In genomic region chr11:87949990-87950389, GRCm38 (mm10) we compare ENCODE assay signal across 12 mouse cellular contexts. TPM values are rescaled to one million over a fixed set of nuclear protein-coding genes. Genes with fewer than 3 reads are reported as not detected.
DNase-seq lines count a peak whose midpoint lies in the region; ATAC-seq lines count a peak whose summit lies in the region.
"Had no signal": no experiment of that assay in that cellular context is flagged by ENCODE, and none has a peak within 500 bp of the region (broad histone marks: within the 10 kb centered on the region; RNA-seq: fewer than 3 reads in every experiment).

No protein-coding gene starts in this region.

- no peak for ATAC-seq in CD4-positive, CD25-positive, alpha-beta regulatory T cell, adult 4 months
- ATAC-seq in megakaryocyte-erythroid progenitor cell, adult 5-6 weeks (replicated peaks; ENCODE audit: low FRiP score, low TSS enrichment, poor library complexity, severe bottlenecking): no peak

- peak; percentile 58 for DNase-seq in CD4-positive, CD25-positive, alpha-beta regulatory T cell, adult 2 months (ENCODE audit: low read depth, low spot score)
- peak; percentile 24 for DNase-seq in kidney, postnatal 4 days
- no peak for DNase-seq in kidney, adult 11 months
- DNase-seq in thymus, postnatal 4 days: peak; percentile 54
- DNase-seq in thymus, postnatal 25 days: no peak
- no peak for DNase-seq in kidney, postnatal 14 days
- DNase-seq: gastrocnemius, postnatal 14 days had no signal

RNA-seq across cellular contexts. Expression of gene Olfr464, which starts 29.2 kb away (rescaled TPM):
- polyA plus RNA-seq in CD4-positive, CD25-positive, alpha-beta regulatory T cell, adult 4 months (2017; shearing (Covaris generic)): not detected
- not detected in 2 replicates for total RNA-seq in megakaryocyte-erythroid progenitor cell, adult 5-6 weeks (2014; fragmentation: Nextera tagmentation)
- total RNA-seq in megakaryocyte-erythroid progenitor cell, adult 5-6 weeks (2017): not detected in 2 replicates
- total RNA-seq: gastrocnemius, postnatal 14 days had no signal
- polyA plus RNA-seq: limb, embryonic 12.5 days had no signal

RNA-seq across cellular contexts. Expression of gene Dynll2, which starts 37.3 kb away (rescaled TPM):
- polyA plus RNA-seq in CD4-positive, CD25-positive, alpha-beta regulatory T cell, adult 4 months (2017; shearing (Covaris generic)): 1 to 10 TPM; 4.0 to 4.6 TPM
- 18.4 and 30.2 TPM in 2 replicates for total RNA-seq in megakaryocyte-erythroid progenitor cell, adult 5-6 weeks (2014; fragmentation: Nextera tagmentation)
- 9.6 and 26.7 TPM in 2 replicates for total RNA-seq in megakaryocyte-erythroid progenitor cell, adult 5-6 weeks (2017)

RNA-seq across cellular contexts. Expression of gene Olfr463, which starts 52.8 kb away (rescaled TPM):
- polyA plus RNA-seq in CD4-positive, CD25-positive, alpha-beta regulatory T cell, adult 4 months (2017; shearing (Covaris generic)): not detected
- total RNA-seq in megakaryocyte-erythroid progenitor cell, adult 5-6 weeks (2014; fragmentation: Nextera tagmentation): not detected in 2 replicates
- not detected in 2 replicates for total RNA-seq in megakaryocyte-erythroid progenitor cell, adult 5-6 weeks (2017)
- total RNA-seq: gastrocnemius, postnatal 14 days had no signal
- polyA plus RNA-seq: embryonic facial prominence, embryonic 12.5 days; hindbrain, embryonic 15.5 days; limb, embryonic 12.5 days had no signal

RNA-seq across cellular contexts. Expression of gene Olfr462, which starts 57.9 kb away (rescaled TPM):
- not detected for polyA plus RNA-seq in CD4-positive, CD25-positive, alpha-beta regulatory T cell, adult 4 months (2017; shearing (Covaris generic))
- total RNA-seq in megakaryocyte-erythroid progenitor cell, adult 5-6 weeks (2014; fragmentation: Nextera tagmentation): not detected in 2 replicates
- not detected in 2 replicates for total RNA-seq in megakaryocyte-erythroid progenitor cell, adult 5-6 weeks (2017)
- total RNA-seq: gastrocnemius, postnatal 14 days had no signal
- polyA plus RNA-seq: embryonic facial prominence, embryonic 12.5 days; hindbrain, embryonic 15.5 days; limb, embryonic 12.5 days had no signal

Comparison
In these comparisons a context has a peak if more than half of its experiments do, and no peak if none do; other contexts are left out.
1. DNase-seq: peak in CD4-positive, CD25-positive, alpha-beta regulatory T cell, adult 2 months (single experiment), kidney, postnatal 4 days (2 of 2) and thymus, postnatal 4 days (single experiment); none in kidney, adult 11 months (single experiment), thymus, postnatal 25 days (single experiment) and kidney, postnatal 14 days (single experiment).